Mouse (Mus musculus) cerebellum, adult 2 months (tissue): ENCODE results near the gene Gabrb1.

Experiments
- CTCF ChIP-seq: fragments of 200-500 bp; IDR thresholded peaks from 2 replicates; pipeline ENCODE4 v1.5.1; 2011; ENCODE audit warnings: low read depth, mild to moderate bottlenecking, control low read depth, low read length, moderate library complexity, borderline replicate concordance; ENCODE audit not compliant: insufficient read depth
- POLR2A ChIP-seq: fragments of 200-500 bp; IDR thresholded peaks from 2 replicates; pipeline ENCODE4 v1.6.1; 2011; ENCODE audit warnings: low read length, control low read depth, borderline replicate concordance; ENCODE audit not compliant: insufficient read depth

DNA sequence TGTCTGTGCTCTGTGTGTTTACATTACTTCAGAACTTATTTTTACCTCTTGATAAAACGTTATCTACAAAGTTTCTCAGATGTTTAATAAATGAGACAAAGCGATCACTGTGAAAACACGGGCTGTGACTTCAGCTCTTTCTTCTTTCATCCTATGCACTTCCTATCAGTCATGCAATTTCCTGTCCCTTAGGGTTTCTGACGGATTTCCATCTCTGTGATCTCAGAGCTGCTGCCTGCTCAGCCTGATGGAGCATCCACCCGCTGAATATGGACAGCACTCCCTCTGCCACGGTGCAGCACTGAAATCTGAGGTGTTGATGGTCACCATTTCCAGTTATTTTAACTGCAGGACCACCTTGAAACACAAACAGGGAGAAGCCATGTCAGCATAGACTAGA lies 501.6 kb downstream of the Gabrb1 start:
- TF ChIP-seq CTCF (no peak), POLR2A (no peak)
